Mouse (Mus musculus) limb, embryonic 15.5 days (tissue): ENCODE measurements around the gene Cdc45. TPM values are rescaled to one million over a fixed set of nuclear protein-coding genes. Genes with fewer than 3 reads are reported as not detected.
"Not testable (repeated sequence)": the region's sequence is repeated elsewhere in the genome, so short reads cannot be mapped to it uniquely, and the experiment has no call there.

ENCODE experiments used
- ATAC-seq: fragments of 200-750 bp; cut with Nextera tagmentation; 2 replicates; pipeline ENCODE4 v1.8.0; 2017; ENCODE audit warnings: low read depth, moderate TSS enrichment; ENCODE audit not compliant: insufficient number of reproducible peaks, low FRiP score, low TSS enrichment
- H3K27ac ChIP-seq: fragments of 300-500 bp; sonication (generic); 2 replicates; pipeline ENCODE4 v1.5.1; 2015; ENCODE audit warnings: moderate library complexity, mild to moderate bottlenecking, inconsistent platforms
- H3K27me3 ChIP-seq: fragments of 300-500 bp; sonication (generic); 2 replicates; pipeline ENCODE4 v1.6.1; 2015; ENCODE audit warnings: inconsistent platforms
- H3K36me3 ChIP-seq: fragments of 300-500 bp; sonication (generic); 2 replicates; pipeline ENCODE4 v1.6.1; 2015; ENCODE audit warnings: inconsistent platforms
- H3K4me1 ChIP-seq: fragments of 300-500 bp; sonication (generic); 2 replicates; pipeline ENCODE4 v1.6.1; 2015; ENCODE audit warnings: inconsistent platforms
- H3K4me2 ChIP-seq: fragments of 300-500 bp; sonication (generic); 2 replicates; pipeline ENCODE4 v1.6.1; 2015; ENCODE audit warnings: mild to moderate bottlenecking, inconsistent platforms
- H3K4me3 ChIP-seq: fragments of 300-500 bp; sonication (generic); 2 replicates; pipeline ENCODE4 v1.5.1; 2015; ENCODE audit warnings: mild to moderate bottlenecking, inconsistent platforms
- H3K9ac ChIP-seq: fragments of 300-500 bp; sonication (generic); 2 replicates; pipeline ENCODE4 v1.6.1; 2015; ENCODE audit warnings: inconsistent platforms
- H3K9me3 ChIP-seq: fragments of 300-500 bp; sonication (generic); 2 replicates; pipeline ENCODE4 v1.6.1; 2016; ENCODE audit warnings: inconsistent platforms
- WGBS: fragments of 180-500 bp; shearing (Covaris S2); methylation state at CpG from one replicate; pipeline ENCODE4 v1.1.7; 2015; 5-methylcytosine and 5-hydroxymethylcytosine counted together
- polyA plus RNA-seq: library from polyadenylated mRNA; unstranded; fragments of >200 nt; fragmentation: Nextera tagmentation; extraction: Ambion mirVana; gene quantifications from 2 replicates; pipeline ENCODE4 v1.2.1, GENCODE M21; 2015

Cdc45 gene
- polyA plus RNA-seq, result 32.8 and 39.9 TPM in 2 replicates

DNA sequence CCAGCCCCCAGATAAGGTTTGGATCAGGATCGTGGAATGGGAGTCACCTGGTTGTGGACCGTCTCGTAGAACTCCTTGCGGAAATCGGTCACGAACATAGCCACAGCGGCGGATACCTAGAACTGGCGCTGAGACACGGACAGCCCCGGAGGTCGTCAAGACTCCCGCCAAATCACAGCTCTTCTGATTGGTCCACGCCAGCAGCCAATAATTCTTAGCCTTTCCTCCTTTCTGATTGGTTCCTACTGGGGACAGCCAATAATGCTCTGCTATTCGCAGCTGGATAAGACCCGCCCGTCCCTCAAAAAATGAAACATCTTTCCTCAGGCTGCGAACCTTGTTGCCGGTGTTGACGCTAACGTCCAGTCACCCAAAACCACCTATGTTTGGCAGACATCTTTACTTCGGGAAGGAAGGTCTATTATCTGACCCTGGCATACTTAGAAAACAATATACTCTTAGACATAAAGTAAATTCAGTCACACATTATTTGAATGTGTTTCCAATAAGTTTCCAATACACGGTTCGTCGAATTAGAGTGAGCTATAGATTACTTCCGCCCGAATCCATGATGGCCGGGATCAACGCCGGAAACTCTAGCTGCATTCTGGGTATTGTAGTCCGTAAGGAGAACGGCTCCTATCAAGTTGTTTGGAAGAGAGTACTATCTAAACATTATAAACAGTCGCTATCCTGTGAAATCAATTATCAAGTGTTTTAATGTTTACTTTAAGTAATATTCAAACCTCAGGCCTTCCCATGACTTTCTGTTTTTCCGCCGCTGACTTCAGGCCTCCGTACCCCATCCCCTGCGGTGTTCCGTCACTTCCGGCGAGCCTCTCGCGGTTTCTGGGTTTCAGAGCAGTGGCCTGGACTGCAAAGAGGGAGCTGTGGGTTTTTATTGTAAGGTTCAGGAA lies at the start of gene Cdc45, which contains the start of gene Ufd1:
Cdc45 (minus strand) TSS at position 520 of the 917 bp plus-strand sequence.
Ufd1 (plus strand) TSS at position 312 of the 917 bp plus-strand sequence.
- Histone ChIP-seq H3K27me3 (no peaks in the 10 kb centered on the region), H3K36me3 (peaks cover 44% of the 10 kb centered on the region), H3K9ac (peak within 1 kb of the TSS; percentile 83), H3K4me1 (peaks cover 21% of the 10 kb centered on the region), H3K4me3 (peak within 1 kb of the TSS; percentile 73), H3K9me3 (no peaks in the 10 kb centered on the region), H3K4me2 (peak within 1 kb of the TSS; percentile 85), H3K27ac (peak within 1 kb of the TSS; percentile 81)
- peak; percentile 96 for ATAC-seq
- under 1% methylated on average over 42 of the region's 42 CpGs for WGBS

- Histone ChIP-seq H3K9me3 (no peaks in the 10 kb centered on the region), H3K27me3 (no peaks in the 10 kb centered on the region), H3K9ac (no peak overlapping the region), H3K4me3 (no peak overlapping the region), H3K36me3 (no peaks in the 10 kb centered on the region), H3K4me2 (no peak overlapping the region), H3K27ac (no peak overlapping the region), H3K4me1 (no peaks in the 10 kb centered on the region)
- no peak for ATAC-seq
- WGBS, result 60% methylated on average over 1 of the region's 1 CpGs
Observed at GRCm38 (mm10) chr16:18860186-18860585, 48.4 kb upstream of the Cdc45 start.

DNA sequence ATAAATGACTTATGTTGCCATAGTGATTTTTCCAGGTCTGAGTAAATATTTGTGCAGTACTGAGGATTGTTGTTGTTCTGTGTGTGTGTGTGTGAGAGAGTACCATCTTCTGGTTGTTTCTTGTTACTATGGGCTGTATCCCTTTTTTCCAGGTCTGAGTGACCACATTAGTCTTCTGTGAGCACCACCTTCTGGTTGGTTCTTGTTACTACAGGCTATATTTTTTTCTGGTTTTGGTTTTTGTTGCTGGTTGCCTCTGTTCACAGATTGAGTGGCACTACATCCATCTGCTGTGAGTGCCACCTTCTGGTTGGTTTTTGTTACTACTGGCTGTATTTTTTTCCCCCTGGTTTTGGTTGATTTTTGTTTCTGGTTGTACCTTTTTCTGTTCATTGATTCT lies 46.8 kb upstream of the Cdc45 start:
- Histone ChIP-seq H3K27me3 (no peaks in the 10 kb centered on the region), H3K4me1 (no peaks in the 10 kb centered on the region), H3K4me3 (no peak overlapping the region), H3K36me3 (no peaks in the 10 kb centered on the region), H3K9ac (no peak overlapping the region), H3K9me3 (no peaks in the 10 kb centered on the region), H3K4me2 (no peak overlapping the region), H3K27ac (no peak overlapping the region)
- no peak for ATAC-seq

DNA sequence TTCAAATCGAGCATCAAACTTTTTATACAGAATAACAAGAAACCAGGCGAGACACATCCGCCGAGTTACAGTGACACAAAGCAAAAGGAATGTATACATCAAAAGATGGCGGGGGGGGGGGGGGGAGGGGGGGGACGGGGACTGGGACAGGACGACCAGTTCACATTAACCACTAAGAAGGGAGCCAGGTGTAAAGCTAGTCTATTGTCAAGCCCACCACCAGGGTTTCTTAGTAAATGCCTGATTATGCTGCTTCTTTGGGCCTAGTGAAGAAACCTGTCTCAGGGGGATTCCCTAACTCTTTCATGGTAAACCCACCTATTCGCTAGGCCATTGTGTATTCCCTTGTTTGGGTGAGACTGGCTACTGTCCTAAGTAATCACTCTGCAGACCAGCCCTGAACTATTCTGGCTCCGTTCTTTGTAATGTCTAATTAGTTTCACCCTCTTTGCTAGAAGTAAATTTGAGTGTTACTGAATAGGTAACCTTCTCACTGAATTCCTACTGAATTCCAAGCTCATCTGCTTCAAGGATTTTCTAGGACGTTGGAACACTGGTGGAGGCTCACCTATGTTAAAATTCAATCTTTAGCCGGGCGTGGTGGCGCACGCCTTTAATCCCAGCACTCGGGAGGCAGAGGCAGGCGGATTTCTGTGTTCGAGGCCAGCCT lies 37.9 kb upstream of the Cdc45 start:
- H3K36me3 ChIP-seq, H3K9ac ChIP-seq, H3K27me3 ChIP-seq, ATAC-seq, H3K4me2 ChIP-seq, H3K27ac ChIP-seq, H3K4me3 ChIP-seq, H3K4me1 ChIP-seq, H3K9me3 ChIP-seq: not testable (repeated sequence)
- 89% methylated on average over 15 of the region's 17 CpGs for WGBS

DNA sequence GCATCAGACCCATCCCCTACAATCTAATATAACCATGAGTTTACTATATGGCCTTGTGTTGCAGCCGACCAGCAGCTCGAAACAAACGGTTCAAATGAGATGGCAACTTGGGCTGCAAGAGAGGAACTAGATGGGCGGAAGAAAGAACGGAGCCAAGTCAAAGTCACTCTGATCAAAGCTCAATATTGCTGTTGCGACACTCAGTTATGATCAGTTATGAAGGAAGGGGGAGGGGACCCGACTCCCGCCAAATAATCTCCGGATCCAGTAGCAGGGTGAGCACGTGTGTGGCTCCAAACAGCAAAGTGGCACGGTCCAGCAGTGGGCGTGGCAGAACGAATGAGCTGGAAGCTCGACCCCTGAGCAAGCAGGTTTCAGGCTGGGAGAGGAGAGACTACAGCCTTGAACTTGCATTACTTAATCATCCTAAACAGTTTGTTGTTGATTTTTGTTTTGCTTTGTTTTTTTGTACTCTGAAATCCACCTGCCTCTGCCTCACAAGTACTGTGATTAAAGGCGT lies 34.6 kb upstream of the Cdc45 start:
- Histone ChIP-seq H3K27me3 (no peaks in the 10 kb centered on the region), H3K27ac (no peak overlapping the region), H3K4me1 (no peaks in the 10 kb centered on the region)

DNA sequence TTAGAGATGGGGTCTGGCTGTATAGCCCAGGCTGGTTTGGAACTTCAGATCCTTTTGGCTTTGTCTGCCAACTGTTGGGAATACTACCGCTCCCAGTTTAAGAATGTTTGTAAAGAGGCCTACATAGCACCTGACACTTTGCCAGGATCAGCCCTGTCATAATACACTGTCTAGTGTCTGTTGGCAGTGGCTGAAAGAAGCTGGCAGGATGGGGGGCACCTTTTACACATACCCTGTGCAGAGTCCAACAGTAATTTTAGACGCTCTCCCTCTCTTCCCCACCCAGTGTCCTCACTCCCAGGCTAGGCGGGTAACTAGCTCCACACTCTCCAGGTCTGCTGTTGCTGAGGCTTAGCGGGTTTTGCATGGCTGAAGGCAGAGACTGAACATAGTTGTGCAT lies 26.6 kb upstream of the Cdc45 start:
- no peak for ATAC-seq
- Histone ChIP-seq H3K36me3 (peaks cover 27% of the 10 kb centered on the region), H3K27me3 (no peaks in the 10 kb centered on the region), H3K4me2 (no peak overlapping the region), H3K4me1 (no peaks in the 10 kb centered on the region), H3K9ac (no peak overlapping the region), H3K27ac (no peak overlapping the region), H3K4me3 (no peak overlapping the region), H3K9me3 (no peaks in the 10 kb centered on the region)
- 93% methylated on average over 4 of the region's 4 CpGs for WGBS

More for the DNA sequence above, 34.6 kb upstream of the Cdc45 start:
- WGBS, result 87% methylated on average over 15 of the region's 15 CpGs
- H3K36me3 ChIP-seq, result 0 out of 2 replicates have a peak, but pooled peaks cover 2% of the 10 kb centered on the region
- H3K4me2 ChIP-seq, result no peak overlapping the region
- no peak overlapping the region for H3K4me3 ChIP-seq
- no peak overlapping the region for H3K9ac ChIP-seq
- no peaks in the 10 kb centered on the region for H3K9me3 ChIP-seq
- no peak for ATAC-seq

DNA sequence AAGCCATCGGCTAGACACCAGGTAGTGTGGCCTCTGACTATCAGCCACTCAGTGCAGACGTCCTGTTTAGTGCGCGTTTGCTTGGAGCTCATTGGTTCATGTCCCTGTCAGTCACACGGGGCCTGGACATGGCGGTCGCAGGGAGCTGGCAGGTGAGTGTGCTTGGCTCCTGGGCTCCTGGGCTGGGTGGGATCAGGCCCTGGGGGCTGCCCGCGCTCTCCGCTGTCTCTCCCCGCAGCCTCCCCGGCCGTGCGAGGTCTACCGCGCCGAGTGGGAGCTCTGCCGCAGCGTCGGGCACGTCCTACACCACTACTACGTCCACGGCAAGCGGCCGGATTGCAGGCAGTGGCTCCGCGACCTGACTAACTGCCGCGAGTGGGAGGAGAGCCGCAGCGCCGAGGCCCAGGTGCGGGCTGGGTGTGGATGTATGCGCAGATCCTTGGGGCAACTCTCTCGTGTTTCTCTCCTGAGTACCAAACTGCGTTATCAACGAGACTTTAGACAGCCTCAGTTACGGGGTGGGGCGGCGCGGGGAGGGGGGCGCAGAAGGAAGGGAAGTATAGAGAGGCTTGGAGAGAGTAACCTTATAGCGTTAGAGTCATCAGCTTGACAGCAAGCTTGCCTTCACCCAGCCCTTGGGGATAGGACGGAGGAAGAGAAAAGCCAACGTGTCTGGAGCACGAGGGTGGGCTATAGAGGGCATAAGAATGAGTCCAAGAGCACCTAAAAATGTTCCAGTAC lies 24.9 kb upstream of the Cdc45 start, which contains the start of the genes 2510002D24Rik and Gm28539:
2510002D24Rik (plus strand) TSS at position 111 of the 741 bp plus-strand sequence.
Gm28539 (plus strand) TSS at position 117 of the 741 bp plus-strand sequence.
- Histone ChIP-seq H3K36me3 (peaks cover 40% of the 10 kb centered on the region), H3K27ac (peak within 1 kb of the TSS; percentile 66)
- WGBS, result 2% methylated on average over 45 of the region's 46 CpGs

DNA sequence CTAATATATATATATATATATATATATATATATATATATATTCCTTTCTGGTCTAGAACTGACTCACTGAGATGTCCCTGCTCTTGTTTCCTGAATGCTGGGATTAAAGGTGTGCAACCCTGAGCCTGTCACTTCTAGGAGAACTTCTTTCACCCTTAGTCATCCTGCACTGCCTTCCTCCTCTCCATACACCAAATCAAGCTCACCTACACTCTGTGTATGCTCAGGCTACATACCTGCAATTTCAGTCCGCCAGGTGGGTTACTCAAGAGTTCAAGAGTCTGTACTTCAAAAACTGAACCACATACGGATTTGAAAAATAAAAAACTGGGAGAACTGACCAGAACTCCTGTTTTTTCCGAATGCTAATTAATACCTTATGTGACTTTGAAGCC lies 24.3 kb upstream of the Cdc45 start:
- Histone ChIP-seq H3K4me3 (peak overlapping the region; percentile 80), H3K4me2 (peak overlapping the region; percentile 57), H3K27me3 (no peaks in the 10 kb centered on the region), H3K9ac (no peak overlapping the region), H3K27ac (no peak overlapping the region), H3K9me3 (no peaks in the 10 kb centered on the region), H3K36me3 (peaks cover 43% of the 10 kb centered on the region), H3K4me1 (no peaks in the 10 kb centered on the region)
- 20% methylated on average over 3 of the region's 3 CpGs for WGBS
- no peak for ATAC-seq

More for the DNA sequence above, 24.9 kb upstream of the Cdc45 start, which contains the start of the genes 2510002D24Rik and Gm28539:
- no peaks in the 10 kb centered on the region for H3K27me3 ChIP-seq
- peak within 1 kb of the TSS; percentile 80 for H3K4me3 ChIP-seq
- peak within 1 kb of the TSS; percentile 57 for H3K4me2 ChIP-seq
- no peaks in the 10 kb centered on the region for H3K9me3 ChIP-seq
- no peaks in the 10 kb centered on the region for H3K4me1 ChIP-seq
- peak; percentile 91 for ATAC-seq
- peak within 1 kb of the TSS; percentile 85 for H3K9ac ChIP-seq

DNA sequence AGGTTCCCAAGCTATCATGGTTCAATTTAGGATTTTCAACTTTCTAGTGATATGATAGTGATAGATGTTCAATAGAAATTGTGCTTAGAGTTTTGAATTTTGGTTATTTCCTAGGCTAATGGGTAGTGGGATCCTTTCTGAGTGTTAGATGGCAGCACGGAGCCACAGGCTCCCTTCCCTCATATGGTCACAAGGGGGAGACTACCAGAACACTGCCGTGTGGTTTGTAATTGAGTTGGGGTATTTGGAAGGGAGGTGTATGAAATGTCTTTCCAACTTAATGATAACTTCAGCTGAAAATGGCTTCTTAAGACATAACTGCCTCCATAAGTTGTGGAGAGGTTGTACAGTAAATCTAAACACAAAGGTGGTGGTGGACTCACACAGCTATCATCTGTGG lies 21.7 kb upstream of the Cdc45 start:
- Histone ChIP-seq H3K4me1 (no peaks in the 10 kb centered on the region), H3K27ac (no peak overlapping the region), H3K36me3 (peaks cover 56% of the 10 kb centered on the region), H3K9ac (no peak overlapping the region), H3K27me3 (no peaks in the 10 kb centered on the region), H3K4me3 (no peak overlapping the region), H3K9me3 (no peaks in the 10 kb centered on the region), H3K4me2 (no peak overlapping the region)
- WGBS, result 68% methylated on average over 2 of the region's 2 CpGs
- no peak for ATAC-seq

GRCm38 (mm10) chr16:18829102-18829501 lies 17.3 kb upstream of the Cdc45 start:
- Histone ChIP-seq H3K4me2 (no peak overlapping the region), H3K4me1 (no peaks in the 10 kb centered on the region), H3K27ac (no peak overlapping the region), H3K9ac (no peak overlapping the region), H3K27me3 (no peaks in the 10 kb centered on the region), H3K4me3 (no peak overlapping the region), H3K9me3 (no peaks in the 10 kb centered on the region), H3K36me3 (peaks cover 88% of the 10 kb centered on the region)
- WGBS, result 91% methylated on average over 6 of the region's 6 CpGs
- no peak for ATAC-seq

GRCm38 (mm10) chr16:18828630-18829029 lies 16.8 kb upstream of the Cdc45 start:
- no peak for ATAC-seq
- Histone ChIP-seq H3K4me1 (no peaks in the 10 kb centered on the region), H3K9ac (no peak overlapping the region), H3K9me3 (no peaks in the 10 kb centered on the region), H3K4me3 (no peak overlapping the region), H3K36me3 (peaks cover 87% of the 10 kb centered on the region), H3K4me2 (no peak overlapping the region), H3K27me3 (no peaks in the 10 kb centered on the region), H3K27ac (no peak overlapping the region)
- 93% methylated on average over 3 of the region's 3 CpGs for WGBS
